Mouse (Mus musculus) thymus, adult 2 months (tissue): ENCODE data around the gene Nt5c3b. TPM values are rescaled to one million over a fixed set of nuclear protein-coding genes. Genes with fewer than 3 reads are reported as not detected.

ENCODE experiments used
- DNase-seq: peaks from one replicate; pipeline ENCODE4 v3.0.0; 2021
- H3K27ac ChIP-seq: fragments of 200-500 bp; 2 replicates; pipeline ENCODE4 v1.5.1; 2012; ENCODE audit warnings: low read length, control low read depth; ENCODE audit not compliant: control insufficient read depth, insufficient read depth
- H3K27me3 ChIP-seq: fragments of 200-500 bp; 2 replicates; pipeline ENCODE4 v1.6.1; 2012; ENCODE audit warnings: mild to moderate bottlenecking, low read length, moderate library complexity, mixed read lengths; ENCODE audit not compliant: control insufficient read depth, insufficient read depth
- H3K36me3 ChIP-seq: fragments of 200-500 bp; 2 replicates; pipeline ENCODE4 v1.6.1; 2012; ENCODE audit warnings: mild to moderate bottlenecking, low read length, moderate library complexity; ENCODE audit not compliant: control insufficient read depth, insufficient read depth
- H3K4me1 ChIP-seq: fragments of 200-500 bp; replicated peaks from 2 replicates; pipeline ENCODE4 v1.6.1; 2012; ENCODE audit warnings: low read length; ENCODE audit not compliant: control insufficient read depth, insufficient read depth
- H3K4me3 ChIP-seq: fragments of 200-500 bp; 2 replicates; pipeline ENCODE4 v1.5.1; 2012; ENCODE audit warnings: mild to moderate bottlenecking, low read length, control low read depth, moderate library complexity; ENCODE audit not compliant: control insufficient read depth, insufficient read depth
- CTCF ChIP-seq: fragments of 200-500 bp; IDR thresholded peaks from 2 replicates; pipeline ENCODE4 v1.5.1; 2012; ENCODE audit warnings: mild to moderate bottlenecking, control low read depth, low read length, moderate library complexity, borderline replicate concordance; ENCODE audit not compliant: control insufficient read depth, poor library complexity, insufficient read depth; ENCODE audit errors: extremely low read depth
- POLR2A ChIP-seq: fragments of 200-500 bp; IDR thresholded peaks from 2 replicates; pipeline ENCODE4 v1.6.1; 2012; ENCODE audit warnings: mild to moderate bottlenecking, low read length, control low read depth, moderate library complexity; ENCODE audit not compliant: control insufficient read depth, poor library complexity, insufficient read depth; ENCODE audit errors: extremely low read depth
- WGBS: fragments of 180-500 bp; shearing (Covaris S2); methylation state at CpG from one replicate; pipeline ENCODE4 v1.1.7; 2018; 5-methylcytosine and 5-hydroxymethylcytosine counted together
- polyA plus RNA-seq: library from polyadenylated mRNA; depleted of rRNA; stranded (reverse); fragments of >200 nt; gene quantifications from 2 replicates; pipeline ENCODE4 v1.2.3, GENCODE M21; 2012; rRNA removed

Gene Nt5c3b
- polyA plus RNA-seq: 129 and 136 TPM in 2 replicates

- Histone ChIP-seq H3K36me3 (peaks cover 9% of the 10 kb centered on the region; the same call in 1 of the 2 replicates), H3K4me1 (peaks cover 9% of the 10 kb centered on the region), H3K27ac (peak within 1 kb of the TSS; percentile 69), H3K4me3 (peak within 1 kb of the TSS; percentile 80), H3K27me3 (no peaks in the 10 kb centered on the region)
- no peak for TF ChIP-seq POLR2A
- TF ChIP-seq CTCF: no peak
- DNase-seq: no peak
- 93% methylated on average over 8 of the region's 8 CpGs for WGBS
Observed at GRCm38 (mm10) chr11:100441797-100442196, at the start of gene Nt5c3b, which contains the start of gene Klhl10. TSS of gene Nt5c3b (minus strand) at chr11:100441808. TSS of gene Klhl10 (plus strand) at chr11:100441917.

GRCm38 (mm10) chr11:100490951-100491350 lies 49.3 kb upstream of the Nt5c3b start:
- DNase-seq: no peak
- 96% methylated on average over 6 of the region's 6 CpGs for WGBS
- no peak overlapping the region for H3K4me3 ChIP-seq
- peaks cover 68% of the 10 kb centered on the region for H3K36me3 ChIP-seq
- no peaks in the 10 kb centered on the region for H3K4me1 ChIP-seq
- no peak for TF ChIP-seq POLR2A
- TF ChIP-seq CTCF: no peak
- no peaks in the 10 kb centered on the region for H3K27me3 ChIP-seq
- H3K27ac ChIP-seq: no peak overlapping the region

DNA sequence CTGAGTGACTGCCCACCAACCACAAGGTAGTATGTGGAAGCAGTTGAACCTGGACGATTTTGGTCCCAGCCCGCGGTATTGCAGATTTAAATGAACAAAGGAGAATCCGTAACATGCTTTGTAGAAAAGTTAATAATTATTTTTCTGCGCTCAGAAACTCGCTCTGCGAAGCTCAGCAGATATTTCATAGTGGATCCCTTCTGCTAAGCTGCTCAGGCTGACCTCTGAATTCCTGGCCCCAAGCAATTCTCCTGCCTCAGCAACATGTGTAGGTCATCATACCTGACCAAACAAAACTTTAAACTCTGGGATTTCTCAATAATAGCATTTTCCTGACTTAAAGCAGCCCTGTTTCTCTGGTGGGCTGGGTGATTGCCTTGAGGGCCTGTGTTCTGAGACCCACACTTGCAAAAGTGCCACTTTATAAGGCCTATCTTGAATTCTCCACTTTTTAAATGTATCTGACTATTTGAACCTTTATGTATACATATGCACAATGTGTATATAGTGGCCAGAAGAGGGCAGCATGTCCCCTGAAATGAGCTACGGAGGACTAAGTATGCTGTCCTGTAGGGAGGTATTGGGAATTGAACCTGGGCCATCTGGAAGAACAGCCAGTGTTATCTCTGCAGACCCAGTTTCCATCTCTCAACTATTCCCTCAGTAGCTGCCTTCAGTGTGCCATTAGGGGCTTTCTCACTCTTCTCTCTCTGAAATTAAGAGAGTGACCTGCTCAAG lies 44.4 kb upstream of the Nt5c3b start:
- Histone ChIP-seq H3K27me3 (no peaks in the 10 kb centered on the region), H3K27ac (no peak overlapping the region), H3K36me3 (peaks cover 67% of the 10 kb centered on the region), H3K4me3 (no peak overlapping the region), H3K4me1 (no peaks in the 10 kb centered on the region)
- TF ChIP-seq POLR2A (no peak), CTCF (no peak)
- peak; percentile 29 for DNase-seq
- WGBS: 90% methylated on average over 8 of the region's 8 CpGs

GRCm38 (mm10) chr11:100484461-100484860 lies 42.9 kb upstream of the Nt5c3b start:
- no peaks in the 10 kb centered on the region for H3K27me3 ChIP-seq
- 100% methylated on average over 3 of the region's 3 CpGs for WGBS
- no peaks in the 10 kb centered on the region for H3K4me1 ChIP-seq
- no peak for DNase-seq
- no peak overlapping the region for H3K27ac ChIP-seq
- H3K4me3 ChIP-seq: no peak overlapping the region
- H3K36me3 ChIP-seq: peaks cover 73% of the 10 kb centered on the region
- TF ChIP-seq CTCF: no peak
- TF ChIP-seq POLR2A: no peak

DNA sequence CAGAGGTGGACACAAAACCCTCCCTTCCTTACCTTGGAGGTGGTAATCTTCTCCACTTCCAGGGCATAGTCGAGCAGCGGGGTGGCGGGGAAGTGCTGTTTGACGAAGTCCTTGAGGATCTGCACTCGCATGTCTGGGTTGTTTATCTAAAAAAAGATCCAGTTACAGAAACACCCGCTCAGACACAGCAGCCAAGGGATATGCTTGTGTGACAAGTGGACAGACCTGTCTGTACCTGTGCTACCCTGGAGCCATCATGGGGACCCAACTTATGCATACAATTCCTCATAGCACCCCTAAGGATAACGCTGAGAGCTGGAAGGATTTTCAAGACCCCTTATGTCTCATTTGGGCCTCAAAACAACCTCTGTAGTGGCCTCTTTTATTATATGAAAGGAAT lies 37.5 kb upstream of the Nt5c3b start:
- TF ChIP-seq CTCF (no peak), POLR2A (no peak)
- Histone ChIP-seq H3K27me3 (no peaks in the 10 kb centered on the region), H3K4me1 (no peaks in the 10 kb centered on the region), H3K36me3 (peaks cover 67% of the 10 kb centered on the region), H3K4me3 (no peak overlapping the region), H3K27ac (no peak overlapping the region)
- DNase-seq: no peak
- 97% methylated on average over 7 of the region's 7 CpGs for WGBS

- Histone ChIP-seq H3K4me3 (no peak overlapping the region), H3K27me3 (no peaks in the 10 kb centered on the region), H3K4me1 (peaks cover 1% of the 10 kb centered on the region; the same call in 1 of the 2 replicates), H3K36me3 (peaks cover 42% of the 10 kb centered on the region), H3K27ac (no peak overlapping the region)
- no peak for TF ChIP-seq POLR2A
- TF ChIP-seq CTCF: no peak
- 98% methylated on average over 5 of the region's 5 CpGs for WGBS
- DNase-seq: no peak
Observed at GRCm38 (mm10) chr11:100476281-100476680, 34.7 kb upstream of the Nt5c3b start.

- no peak for TF ChIP-seq POLR2A
- no peak for TF ChIP-seq CTCF
- 48% methylated on average over 5 of the region's 5 CpGs for WGBS
- peaks cover 9% of the 10 kb centered on the region for H3K36me3 ChIP-seq
- H3K27me3 ChIP-seq: no peaks in the 10 kb centered on the region
- H3K27ac ChIP-seq: no peak overlapping the region
- H3K4me1 ChIP-seq: peaks cover 5% of the 10 kb centered on the region
- H3K4me3 ChIP-seq: no peak overlapping the region
- DNase-seq: no peak
Observed at GRCm38 (mm10) chr11:100472935-100473295, 31.3 kb upstream of the Nt5c3b start.
